Mouse (Mus musculus): ENCODE data around the gene Plcxd3.

The Plcxd3 gene

DNA sequence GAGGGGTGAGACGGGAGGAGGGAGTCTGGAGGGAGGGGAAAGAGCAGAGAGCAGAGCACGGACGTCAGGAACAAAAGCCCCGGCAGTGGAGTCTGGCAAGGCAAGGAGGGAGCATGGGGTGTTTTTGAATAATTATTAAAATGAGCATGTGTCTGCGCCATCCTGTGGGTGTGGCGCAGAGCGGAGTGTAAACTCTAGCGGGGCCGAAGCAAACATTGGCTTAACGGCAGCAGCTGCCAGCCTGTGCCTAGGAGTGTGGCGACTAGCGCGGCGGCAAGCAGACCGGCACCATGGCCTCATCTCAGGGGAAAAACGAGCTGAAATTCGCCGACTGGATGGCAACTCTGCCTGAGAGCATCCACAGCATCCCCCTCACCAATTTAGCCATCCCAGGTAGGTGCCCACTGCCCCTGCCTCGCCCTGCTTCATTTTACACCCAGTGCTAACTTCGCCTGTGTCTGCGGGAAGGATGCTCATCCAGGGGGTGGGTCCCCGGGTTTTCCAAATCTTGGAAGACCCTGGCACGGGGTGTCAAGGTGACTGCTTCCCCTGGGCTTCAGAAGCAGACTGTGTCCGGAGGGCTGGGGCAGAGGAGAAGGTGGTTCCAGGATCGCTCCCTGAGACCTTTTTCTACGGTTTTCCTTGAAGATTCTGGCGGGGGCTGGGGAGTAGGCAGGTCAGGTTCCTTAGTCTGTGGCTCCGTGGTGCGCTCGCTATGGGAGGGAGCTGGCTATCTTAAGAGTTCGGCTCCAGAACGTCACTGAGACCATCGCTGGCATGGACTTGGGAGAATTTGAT is at the start of gene Plcxd3:
TSS of gene Plcxd3 (plus strand) at position 69 of the 798 bp plus-strand sequence.
- DNase-seq = peak; percentile 74

DNA sequence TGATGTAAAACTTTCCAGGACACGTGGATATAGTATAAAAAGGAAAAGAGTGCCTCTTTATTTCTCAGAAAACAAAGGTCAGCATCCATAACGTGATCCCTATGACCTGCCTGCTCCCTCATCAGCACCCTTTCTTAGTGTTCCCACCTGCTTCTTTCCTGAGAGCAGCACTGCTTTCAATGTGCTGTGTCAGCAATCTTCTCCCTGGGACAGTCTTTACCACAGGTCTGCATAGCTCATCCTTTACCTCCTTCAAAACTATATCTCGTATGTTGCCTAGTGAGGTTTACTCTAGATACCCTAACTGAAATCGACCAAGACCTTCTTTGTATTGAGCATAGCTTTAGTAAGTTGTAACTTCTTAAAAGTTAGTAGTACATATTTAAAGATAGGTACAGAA is 43.4 kb upstream of the Plcxd3 start:
- DNase-seq = no peak

DNA sequence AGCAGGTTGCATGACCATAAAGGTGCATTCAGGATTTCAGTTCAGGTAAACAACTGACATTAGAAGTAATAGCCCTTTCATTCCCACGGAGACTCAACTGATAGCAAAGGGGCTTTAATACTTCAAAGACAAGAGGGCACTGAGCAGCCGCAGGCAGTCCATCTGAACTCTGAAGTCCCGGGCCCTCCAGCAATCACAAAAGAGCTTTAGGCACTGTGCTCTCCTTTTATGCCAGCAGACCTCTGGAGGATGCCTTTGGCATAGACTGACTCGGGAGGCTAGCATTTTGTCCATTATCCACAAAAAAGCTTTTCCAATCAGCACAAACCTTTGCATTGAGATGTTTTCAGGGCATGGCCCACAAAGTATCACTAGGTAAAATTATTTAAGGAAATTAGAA is 33.7 kb upstream of the Plcxd3 start:
- DNase-seq = no peak

DNA sequence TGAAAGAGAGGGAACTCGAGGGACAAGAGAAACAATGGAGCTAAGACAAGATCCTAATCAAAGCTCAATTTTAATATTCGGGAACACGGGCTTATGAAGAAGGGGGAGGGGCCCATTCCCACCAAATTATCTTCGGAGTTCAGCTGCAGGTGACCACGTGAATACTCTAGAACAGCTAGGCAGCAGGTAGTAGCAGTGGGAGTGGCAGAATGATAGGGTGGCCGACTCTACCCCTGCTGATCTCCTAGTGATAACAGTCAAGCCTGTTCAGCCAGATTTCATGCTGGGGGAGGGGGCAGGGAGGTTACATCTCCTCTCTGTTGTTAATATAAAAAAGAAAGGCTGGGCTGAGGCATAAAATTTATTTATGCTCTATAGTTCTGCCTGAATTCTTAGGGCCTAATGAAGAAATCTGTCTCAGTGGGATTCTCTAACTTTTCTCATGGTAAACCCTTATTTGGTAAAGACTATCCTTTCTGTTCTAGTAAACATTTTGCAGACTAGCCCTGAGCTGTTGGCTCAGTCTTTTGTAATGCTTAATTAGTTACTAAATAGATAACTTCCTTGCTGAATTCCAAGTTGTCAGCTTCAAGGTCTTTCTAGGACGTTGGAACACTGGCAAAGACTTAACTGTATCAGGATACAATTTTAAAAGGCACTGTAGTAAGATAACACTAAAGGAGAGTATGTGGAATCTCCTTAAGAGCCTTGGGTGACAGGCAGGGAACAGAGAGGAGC is 26.3 kb upstream of the Plcxd3 start:
- no peak for DNase-seq

DNA sequence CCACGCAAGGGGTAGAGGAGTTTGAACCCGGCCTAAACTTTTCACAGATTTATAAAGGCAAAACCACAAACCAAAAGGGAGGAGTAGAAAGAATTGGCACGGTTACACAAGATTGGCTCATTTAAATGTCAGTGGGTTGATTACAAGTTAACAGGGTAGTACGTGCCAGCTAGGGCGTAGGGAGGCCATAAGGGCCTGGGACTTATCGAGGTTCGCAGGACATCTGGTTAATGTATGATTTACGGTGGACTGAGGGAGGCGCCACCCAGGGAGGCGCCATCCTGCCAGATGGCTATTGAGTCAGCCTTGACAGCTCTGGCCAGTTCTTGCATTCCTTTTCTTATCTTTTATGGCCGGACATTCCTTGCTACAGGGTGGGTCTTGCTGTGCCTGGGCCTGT is 18.9 kb upstream of the Plcxd3 start:
- peak; percentile 68 for DNase-seq

DNA sequence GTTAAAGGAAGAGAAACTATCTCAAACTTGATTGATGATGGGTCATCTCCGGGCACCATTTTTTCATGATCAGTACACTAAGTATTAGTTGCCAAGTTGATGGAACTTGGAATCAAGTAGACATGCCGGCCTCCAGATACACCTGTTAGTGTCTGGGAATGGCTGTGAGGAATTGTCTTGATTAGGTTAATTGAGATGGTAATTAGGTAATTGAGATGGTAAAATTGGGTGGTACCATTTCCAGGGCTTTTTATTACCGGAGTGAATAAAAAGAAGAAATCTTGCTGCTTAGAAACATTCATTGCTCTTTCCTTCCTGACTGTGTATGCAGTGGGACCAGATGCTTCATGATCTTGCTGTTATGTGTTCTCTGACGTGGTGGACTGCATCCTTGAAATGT is 17.6 kb upstream of the Plcxd3 start:
- no peak for DNase-seq

DNA sequence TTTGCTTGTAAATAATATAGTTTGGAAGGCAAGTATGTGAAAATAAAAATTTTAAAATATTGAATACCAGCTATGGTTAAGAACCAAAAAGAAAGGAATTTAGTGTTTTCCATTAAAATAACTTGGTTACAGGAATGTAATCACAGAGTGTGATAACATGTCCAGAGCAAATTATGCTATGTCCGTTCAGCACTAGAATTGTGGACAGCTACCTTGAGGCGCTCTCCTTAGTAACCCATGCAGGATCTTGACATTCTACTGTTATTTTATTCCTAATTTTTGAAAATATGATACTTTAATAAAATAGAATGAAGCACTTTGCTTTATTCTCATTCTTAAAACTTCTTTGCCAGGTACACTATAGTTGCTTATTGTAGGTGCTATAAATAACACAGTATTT is 7.5 kb upstream of the Plcxd3 start:
- DNase-seq = no peak

DNA sequence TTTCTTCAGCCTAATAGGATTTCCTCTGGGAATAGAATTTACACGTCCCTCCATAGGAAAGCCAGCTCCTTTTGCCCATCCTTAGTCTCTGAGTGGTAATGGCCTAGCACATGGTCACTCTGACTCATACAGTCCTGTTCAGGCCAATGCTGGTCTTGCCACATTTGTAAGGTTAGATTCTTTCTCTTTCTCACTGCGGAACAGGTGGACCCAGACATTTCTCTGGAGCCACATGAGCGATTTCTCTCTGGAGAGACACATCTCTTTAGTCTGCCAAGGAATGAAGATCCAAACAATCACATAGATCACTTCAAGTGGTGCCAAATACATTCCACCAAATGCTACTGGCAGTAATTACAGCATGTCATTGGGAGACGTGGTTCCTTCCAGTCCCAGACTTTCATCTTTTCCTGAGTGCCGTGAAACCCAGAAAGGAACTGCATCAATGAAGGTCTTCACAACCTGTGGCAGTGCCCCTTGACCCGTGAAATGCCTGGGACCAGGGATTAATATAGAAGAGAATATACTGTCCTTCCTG is 769 bp upstream of the Plcxd3 start:
- peak; percentile 36 for DNase-seq

DNA sequence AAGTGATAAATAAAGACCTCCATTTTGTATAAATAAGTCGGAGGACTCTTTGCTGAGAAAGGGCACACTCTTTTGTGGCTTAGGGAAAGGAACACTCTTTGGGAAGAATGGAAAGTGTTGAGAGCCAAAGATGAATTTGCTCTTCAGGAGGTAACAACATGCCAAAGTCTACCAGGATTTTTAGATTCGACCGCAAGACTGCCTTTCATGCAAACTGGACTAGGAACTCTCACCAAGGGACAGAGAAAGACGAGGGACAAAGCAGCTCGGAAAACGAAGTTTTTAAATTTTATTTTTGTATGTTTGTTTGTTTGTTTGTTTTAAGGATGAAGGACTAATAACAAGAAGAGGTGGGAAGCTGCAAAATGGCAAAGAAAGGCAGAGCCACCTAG is 264 bp upstream of the Plcxd3 start:
- DNase-seq = peak; percentile 26

DNA sequence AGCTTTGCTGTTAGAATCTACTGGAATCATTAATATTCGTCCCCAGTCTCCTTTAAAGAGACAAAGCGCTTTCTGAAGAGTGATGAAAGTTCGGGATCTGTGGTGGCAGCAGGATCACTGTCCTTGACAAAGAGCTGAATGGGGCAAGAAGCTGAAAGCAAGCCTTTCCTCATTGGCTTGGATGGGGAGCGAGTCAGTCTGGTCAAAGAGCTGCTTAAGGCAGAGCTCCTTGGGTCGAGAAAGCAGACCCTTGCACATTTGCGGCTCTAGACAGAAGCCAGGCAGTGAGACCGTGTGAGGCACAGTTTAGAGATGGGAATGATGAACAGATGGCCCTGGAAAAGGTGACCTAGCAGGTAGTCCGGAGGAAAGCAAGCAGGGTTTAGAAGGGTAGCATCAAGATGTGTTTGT is 935 bp downstream of the Plcxd3 start:
- peak; percentile 71 for DNase-seq

DNA sequence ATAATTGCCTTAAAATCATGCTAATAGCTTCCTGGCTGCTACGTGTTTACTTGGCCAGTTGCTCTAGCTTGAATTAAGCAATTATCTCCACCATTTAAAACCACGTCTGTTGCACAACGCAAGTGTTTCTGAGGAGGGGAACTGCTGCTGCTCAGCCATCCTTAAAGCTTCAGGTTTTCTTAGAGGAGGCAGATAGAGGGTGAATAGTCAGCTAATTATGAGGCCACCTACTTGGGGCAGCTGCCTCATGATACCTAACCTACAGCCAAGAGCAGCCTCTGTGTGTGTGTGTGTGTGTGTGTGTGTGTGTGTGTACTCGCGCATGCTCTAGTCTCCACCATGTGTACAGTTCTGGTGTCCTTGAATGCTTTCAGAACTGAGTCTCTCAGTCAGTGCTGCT is 3.5 kb downstream of the Plcxd3 start:
- peak; percentile 38 for DNase-seq

DNA sequence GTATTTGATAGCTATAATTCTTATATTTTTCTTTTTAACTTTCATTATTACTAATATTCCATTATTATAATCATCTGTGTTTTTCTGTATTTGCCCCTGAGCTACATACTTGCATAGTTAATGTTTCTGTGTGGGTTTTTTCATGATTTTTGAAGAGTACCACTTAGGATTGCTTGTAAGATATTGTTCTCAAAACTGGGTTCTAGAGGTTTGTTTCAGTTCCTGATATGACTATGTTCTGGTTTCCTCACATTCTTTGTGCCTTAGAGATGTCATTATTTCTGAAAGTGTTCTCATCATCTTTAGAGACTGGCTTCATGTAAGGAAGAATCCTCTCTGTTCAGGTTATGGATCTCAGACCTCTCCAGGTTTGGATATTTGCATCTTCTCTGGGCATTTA is 12.5 kb downstream of the Plcxd3 start:
- DNase-seq = no peak

DNA sequence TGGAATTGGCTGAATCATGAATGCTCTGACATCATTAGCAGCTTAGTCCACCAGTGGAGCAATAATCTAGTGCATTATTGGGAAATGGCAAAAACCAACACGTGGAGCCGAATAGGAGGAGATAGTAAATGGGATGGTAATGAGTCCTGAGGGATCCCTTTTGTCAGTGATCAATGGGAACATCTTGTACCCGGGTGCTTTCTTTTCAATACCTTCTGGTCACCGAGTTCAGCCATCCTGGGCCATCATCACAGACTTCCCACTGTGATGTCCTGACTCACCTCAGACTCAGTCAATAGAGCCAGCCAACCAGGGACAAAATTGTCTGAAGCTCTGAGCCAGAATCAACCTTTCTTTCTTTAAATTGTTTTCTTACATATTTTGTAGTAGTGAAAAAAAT is 24.8 kb downstream of the Plcxd3 start:
- peak; percentile 33 for DNase-seq

DNA sequence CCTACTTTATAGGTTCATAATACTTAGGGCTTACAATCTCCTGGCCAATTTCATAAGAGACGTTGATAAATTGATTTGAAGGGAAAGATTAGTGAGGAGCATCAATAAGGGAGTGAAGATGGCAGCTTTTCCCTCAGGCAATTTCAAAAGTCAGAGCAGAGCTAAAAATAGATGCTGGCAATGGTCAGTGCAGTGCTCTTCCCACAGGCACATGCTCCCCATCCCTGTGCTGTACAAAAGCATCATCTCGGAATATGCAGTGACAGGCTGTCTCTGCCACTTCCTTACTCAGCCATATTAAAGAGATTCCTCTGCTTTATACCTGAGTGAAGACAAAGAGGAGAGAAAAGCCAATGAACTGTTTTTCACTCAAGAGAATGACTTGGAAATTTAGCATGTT is 36.0 kb downstream of the Plcxd3 start:
- peak; percentile 50 for DNase-seq

DNA sequence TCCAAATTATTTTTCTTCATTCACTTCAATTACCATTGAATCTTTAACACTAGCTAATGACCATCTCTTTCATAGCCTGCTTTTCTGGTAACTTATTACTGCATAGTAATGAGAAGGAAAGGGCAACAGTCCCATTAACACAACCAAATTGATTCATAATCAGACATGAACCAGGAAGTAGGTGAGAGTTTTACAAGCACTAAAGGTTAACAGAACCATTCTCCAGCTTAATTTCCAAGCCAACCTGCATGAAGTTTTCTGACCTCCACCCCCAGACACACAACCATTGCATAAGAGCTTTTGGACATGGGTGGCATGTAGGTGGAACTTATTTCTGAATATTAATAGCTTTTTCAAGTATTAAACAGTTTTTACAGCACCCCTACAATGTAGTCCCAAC is 64.8 kb downstream of the Plcxd3 start:
- DNase-seq = no peak

DNA sequence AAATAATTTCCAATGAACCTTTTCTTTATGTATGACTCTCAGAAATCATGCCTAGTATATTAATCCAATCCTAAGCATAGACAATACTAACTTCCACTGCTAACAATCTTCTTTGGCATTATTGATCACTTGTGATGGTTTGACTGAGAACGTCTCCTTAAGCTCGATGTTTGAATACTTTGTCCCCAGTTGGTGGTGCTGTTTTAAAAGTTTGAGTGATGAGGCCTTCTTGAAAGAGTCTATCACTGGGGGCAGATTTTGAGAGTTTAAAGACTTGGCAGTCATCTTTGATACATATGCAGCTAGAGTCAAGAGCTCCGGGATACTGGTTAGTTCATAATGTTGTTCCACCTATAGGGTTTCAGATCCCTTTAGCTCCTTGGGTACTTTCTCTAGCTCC is 120.9 kb downstream of the Plcxd3 start:
- DNase-seq = no peak

DNA sequence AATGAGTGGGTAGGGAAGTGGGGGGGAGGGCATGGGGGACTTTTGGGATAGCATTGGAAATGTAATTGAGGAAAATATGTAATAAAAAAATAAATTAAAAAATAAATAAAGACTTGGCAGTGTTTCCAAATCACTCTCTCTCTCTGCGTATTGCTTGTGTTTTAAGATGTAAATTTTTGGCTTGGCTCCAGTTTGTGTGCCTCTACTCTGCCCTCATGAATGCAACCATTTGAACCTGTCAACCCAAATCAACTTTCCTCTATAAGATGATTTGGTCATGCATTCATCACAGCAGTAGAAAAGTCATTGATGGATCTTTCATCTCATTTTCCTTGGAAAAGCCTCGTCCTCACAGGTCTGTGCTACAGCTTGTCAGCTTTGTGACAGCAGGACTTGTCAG is 121.7 kb downstream of the Plcxd3 start:
- DNase-seq = no peak

DNA sequence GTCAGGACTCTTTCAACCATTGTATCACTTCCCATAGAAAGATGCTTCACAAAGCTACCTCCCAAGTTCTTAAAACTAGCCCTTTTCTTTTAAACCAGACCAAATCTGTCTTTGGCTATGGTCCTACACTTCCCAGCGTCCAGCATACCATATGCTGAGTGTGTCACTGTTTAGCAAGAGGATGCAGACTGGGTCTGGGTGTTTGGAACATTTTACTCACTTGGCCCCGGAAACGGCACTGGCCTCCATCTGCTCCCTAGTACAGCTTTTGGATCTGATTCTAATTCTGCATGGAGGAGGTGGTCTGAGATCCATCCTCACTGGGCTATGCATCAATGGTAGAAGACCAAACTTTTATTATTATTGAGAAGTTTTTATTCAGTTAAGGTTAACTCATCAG is 122.7 kb downstream of the Plcxd3 start:
- peak; percentile 82 for DNase-seq

DNA sequence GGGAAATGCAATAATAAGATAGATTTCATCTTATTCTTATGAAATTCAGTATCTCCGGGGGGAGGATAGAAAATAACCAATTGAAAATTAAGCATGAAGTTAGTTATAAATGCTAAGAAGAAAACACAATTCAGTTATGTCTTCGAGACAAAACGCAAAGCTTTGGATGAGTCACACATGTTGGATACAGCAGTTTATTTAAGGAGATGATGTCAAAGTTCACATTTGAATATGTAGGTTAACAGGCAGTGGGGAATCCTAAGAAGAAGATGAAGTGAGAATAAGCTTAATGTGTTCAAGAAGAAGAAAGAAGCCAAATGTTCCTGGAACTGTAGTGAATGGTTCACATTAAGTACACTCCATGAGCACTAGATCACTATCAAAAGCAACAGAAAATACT is 128.1 kb downstream of the Plcxd3 start:
- no peak for DNase-seq

DNA sequence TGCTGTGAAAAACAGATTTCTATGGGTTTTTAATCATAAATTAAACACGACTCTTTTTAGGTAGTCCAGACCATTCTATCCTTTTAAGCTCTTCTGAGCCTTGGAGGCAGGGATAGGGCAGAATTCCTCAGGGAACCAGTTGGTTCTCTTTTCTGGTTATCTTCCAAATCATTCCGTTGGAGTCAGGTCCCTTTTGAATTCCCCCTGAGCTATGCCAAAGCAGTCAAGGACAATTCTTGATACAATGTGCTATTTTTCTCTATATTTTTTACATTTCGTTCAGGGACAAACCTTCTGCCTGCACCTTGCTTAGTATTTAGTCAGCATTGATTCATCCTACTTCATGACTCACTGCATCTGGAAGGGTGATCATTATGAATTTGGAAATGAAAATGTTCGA is 128.5 kb downstream of the Plcxd3 start:
- no peak for DNase-seq

DNA sequence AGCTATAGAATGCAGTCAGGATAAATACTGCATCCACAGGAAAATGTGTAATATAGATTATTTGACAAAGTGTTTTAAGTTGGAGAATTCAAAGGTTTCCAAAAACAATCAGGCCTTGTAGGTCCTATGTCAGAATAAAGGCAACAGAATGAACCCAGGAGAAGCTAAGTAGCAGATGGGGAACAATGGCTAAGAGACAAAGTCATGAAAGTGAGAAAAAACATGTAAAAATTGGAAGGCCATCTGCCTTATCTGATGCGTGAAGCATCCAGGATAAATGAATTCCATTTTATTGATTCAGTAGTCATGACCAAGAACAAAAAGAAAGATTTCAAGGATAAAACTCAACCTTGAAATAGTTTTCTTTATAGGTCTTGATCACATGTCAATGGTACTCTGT is 139.4 kb downstream of the Plcxd3 start:
- no peak for DNase-seq

DNA sequence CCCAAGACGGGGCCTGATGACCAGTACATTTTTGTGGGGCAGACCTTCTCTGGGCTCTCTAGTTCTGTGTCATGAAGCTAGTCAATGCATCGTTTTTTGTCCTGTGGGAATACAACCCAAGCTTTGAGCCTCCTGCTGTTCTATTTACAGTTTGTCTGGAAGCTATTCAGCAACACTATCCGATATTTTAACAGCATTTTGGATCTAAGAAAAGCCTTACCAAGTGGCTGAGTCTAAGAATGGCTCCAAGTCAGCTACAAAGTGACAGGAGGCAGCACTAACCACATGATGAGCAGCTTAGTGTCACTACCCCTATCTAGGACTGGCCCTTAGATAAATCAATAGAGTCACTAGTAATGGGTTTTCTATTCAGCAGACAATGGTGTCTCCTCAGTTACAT is 149.3 kb downstream of the Plcxd3 start:
- no peak for DNase-seq

DNA sequence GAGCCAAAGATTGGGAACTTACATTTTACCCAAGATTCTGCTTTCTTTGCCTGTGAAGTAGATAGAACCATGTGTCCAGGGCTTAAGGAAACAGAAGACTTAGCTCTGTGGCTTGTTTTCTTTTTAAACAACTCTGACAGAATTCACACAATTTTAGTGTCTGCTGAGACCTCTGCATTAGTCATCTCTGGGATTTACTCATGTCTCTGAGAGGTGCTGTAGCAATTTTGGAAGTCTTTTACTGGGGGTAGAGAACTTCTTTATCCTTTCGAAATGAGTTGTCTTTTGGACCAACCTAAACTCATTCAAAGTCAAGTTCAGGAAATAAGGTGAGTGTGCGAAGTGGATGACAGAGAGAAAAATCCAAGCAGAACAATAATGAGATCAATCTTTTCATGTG is 158.4 kb downstream of the Plcxd3 start:
- no peak for DNase-seq

DNA sequence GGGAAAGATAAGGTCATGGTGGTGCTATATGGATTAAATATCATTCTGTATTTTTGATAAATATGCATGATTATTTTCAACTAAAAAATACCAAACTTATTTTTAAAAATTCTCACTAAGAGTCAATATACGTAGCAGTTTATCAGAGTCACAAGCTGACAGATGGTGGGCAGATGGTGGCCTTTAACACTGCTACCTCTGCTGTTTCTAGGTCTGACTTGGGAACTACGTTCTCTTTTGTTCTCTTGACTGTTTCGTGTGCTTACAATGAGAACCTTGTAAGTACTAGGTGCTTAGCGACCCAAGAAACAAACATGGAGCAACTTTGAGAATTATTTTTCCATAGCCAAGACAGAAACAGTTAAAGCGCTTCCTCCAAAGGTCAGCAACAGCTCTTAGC is 183.8 kb downstream of the Plcxd3 start:
- peak; percentile 65 for DNase-seq

All from cerebellum, adult 8-10 months (tissue).